Mouse (Mus musculus) adrenal gland, postnatal 25 days (tissue): ENCODE measurements around the gene Tkt. TPM values are rescaled to one million over a fixed set of nuclear protein-coding genes. Genes with fewer than 3 reads are reported as not detected.
"Not testable (repeated sequence)": the region's sequence is repeated elsewhere in the genome, so short reads cannot be mapped to it uniquely, and the experiment has no call there.

Experiments
- DNase-seq: peaks from one replicate; pipeline ENCODE4 v3.0.0; 2021; ENCODE audit warnings: mixed read lengths
- total RNA-seq: library from RNA; stranded (reverse); gene quantifications from 2 replicates; pipeline ENCODE4 v1.2.3, GENCODE M21; 2021

Tkt gene
- total RNA-seq, 1 experiment from 2014 or later: 1,133 TPM

DNA sequence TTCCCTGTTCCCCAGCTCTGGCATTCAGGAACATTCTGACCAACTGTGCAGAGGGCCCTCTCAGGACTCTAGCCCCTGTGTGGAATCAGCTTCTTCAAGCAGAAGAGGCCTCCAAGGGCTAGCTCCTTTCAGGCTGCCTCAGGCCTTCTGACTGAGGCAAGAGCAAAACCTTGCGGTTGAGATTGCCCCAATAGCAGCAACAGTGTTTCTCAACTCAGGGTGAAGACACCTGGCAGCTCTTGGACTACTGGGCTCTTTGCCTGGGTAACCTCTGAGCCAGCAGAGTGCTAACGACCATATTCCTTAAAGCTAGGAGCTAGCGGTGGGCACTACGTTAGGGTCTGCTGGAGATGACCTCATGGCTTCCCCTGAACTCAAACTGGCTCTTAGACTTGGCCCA lies 5.0 kb downstream of the Tkt start:
- no peak for DNase-seq

DNA sequence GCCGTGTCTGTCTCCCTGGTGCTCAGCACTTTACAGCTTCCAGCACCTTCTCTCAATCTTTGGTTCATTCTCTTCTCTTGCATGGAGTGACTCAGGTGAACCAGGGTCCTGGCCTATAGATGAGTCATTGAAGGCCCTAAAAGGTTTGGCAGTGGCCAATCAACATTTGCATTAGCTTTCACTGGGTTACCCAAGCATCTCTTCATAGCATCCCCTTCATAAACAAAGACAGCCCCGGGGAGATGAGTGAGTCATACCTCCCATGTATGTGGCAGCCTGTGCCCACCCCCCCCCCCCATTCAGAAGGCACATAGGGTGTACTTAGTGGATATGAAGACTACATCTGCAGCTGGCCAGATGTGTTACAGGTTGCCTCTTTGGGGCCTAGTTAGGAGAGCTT lies 8.5 kb downstream of the Tkt start:
- DNase-seq: no peak

DNA sequence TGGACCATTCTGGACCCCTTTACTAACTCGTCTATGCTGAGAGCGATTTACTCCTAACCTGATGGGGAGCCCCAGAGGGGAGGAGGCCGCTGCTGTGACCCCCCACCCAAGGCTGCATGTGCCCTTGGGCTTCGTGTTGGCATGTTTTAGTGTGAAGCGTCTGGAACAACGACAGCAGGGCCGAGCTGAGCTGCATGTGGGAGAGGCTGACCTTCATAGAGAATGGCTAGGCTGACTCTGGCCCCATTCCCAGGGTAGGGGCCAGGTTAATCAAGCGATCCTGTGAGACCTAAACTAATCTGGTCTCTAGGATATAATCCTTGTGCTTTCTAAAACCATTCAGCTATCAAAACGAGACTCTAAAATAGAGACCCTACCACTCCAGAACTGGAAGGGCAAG lies 9.6 kb downstream of the Tkt start:
- DNase-seq: no peak

DNA sequence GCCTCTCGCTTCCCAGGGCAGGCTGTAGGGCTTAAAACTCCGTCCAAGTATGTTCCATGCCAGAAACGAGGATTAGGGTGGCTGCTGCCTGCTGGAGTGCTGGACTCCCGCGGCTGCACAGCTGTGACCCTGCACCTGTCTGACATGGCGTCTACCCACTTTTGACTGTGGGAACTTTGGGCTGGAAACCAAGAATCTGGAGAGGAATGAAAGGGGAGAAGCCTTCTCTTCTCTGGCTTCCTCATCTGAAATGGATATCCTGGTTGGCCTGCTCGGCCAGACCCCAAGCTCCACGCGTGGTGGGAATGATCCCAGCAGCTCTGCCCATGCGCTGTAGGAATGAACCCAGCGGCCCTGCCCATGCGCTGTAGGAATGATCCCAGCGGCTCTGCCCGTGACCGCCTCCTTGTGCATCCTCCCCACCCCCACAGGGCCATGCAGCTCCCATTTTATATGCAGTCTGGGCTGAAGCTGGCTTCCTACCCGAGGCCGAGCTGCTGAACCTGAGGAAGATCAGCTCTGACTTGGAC lies 11.2 kb downstream of the Tkt start:
- no peak for DNase-seq

DNA sequence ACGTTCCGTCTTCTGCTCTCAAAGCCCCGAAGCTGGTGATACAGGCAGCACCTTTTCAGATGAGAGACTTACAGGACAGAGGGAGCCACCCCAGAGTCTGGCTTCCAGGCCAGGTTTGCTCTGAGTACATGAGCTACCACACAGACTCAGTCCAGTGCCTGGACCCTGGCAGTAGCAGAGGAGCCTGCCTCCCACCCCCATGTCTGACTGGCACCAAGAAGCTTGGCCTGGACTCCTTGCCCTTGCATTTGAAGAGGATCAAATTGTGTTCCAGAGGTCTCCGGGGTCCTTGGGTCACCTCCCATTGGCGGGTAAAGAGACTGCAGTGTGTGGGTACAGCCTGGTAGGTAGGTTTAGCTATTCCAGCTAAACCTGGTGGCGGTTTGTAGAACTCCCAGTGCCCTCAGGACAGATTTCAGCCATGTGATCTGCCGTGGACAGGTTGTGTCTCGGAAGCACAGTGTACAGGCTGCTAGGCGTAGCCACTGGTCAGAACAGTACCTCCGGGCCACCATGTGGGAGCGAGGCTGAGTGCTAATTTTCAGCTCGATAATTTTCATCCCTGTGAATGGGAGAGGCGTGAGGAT lies 12.7 kb downstream of the Tkt start:
- no peak for DNase-seq

DNA sequence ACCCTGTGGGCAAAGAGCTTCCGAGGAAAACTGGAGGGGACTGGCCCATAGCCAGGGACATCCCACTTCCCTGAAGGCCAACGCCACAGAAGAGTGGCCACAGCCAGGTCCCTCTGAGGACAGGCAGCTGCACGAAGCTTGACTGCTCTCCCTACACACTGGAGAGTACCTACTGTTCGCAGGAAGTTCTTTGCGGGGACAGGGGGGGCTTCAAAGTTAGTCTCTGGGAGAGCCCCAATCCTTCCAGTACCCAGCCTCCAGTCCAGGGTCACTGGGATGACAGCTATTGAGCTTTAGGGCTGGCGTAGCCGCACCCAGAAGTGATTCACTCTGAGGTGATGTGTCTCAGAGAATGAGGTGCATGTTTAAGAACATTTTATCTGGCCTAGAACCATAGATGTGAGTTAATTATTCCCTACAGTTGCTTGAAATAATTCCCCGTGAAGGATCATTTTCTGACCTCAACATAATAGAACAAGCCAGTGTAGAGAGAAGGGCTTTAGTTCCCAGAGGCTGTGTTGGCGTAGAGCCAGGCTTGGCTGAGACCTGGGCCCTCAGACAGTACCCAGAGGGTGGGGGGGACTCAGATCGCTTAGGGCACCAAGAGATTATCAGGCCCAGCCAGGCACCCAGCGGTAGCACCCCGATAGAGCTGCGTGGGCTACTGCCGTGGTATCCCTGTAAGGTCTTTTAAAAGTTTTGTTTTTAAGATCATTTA lies 13.5 kb downstream of the Tkt start:
- peak; percentile 59 for DNase-seq

DNA sequence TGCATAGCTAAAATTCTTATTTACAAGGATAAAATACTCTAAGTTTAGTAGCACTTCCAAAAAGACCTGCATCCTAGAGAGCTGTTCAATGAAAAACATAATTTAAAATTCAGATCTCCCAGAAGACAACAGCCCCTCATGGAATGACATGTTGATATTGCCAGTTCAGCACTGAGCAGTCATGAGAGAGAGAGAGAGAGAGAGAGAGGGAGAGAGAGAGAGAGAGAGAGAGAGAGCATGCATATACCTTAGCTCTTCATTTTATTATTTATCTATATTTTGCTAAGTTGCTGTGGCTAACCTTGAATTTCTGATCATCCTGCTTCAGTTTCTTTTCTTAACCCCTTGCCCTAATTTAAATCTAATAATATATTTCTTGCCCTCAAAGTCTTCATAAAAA lies 14.2 kb downstream of the Tkt start:
- no peak for DNase-seq

DNA sequence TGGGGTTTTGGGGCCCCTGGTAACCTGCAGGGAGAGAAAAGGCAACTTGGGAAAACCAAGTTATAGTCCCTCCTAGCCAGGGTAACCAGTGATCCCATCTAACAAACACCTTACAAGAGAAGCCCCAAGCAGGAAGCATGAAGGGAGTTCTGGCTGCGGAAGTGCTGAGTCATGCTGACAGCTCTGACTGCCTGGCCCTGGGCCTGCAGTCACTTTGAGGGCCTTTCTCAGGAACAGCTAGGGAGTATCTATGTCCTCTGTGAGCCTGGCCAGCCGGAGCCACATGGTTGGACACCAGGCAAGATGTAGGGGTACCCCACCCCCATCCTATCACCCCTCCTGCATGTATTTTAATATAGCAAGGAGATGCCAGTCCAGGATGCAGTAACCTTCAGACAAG lies 16.3 kb downstream of the Tkt start:
- peak; percentile 67 for DNase-seq

DNA sequence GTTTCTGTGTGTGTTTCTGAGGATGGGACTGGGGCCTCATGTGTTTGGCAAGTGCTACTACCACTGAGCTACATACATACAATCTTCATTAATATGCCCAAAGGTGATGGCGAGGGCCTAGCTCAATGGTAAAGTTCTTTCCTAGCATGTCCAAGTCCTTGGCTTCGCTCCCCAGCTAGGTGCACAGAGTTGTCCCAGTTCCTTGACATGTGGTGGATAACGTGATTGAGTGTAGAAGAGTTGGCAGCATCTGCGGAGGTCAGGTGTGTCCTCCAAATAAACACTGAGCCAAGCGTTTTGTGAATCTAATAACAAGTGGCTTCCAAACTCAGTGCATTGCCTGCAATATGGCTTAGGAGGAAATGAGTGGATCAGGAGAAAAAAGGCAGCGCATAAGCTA lies 18.2 kb downstream of the Tkt start:
- DNase-seq: no peak

DNA sequence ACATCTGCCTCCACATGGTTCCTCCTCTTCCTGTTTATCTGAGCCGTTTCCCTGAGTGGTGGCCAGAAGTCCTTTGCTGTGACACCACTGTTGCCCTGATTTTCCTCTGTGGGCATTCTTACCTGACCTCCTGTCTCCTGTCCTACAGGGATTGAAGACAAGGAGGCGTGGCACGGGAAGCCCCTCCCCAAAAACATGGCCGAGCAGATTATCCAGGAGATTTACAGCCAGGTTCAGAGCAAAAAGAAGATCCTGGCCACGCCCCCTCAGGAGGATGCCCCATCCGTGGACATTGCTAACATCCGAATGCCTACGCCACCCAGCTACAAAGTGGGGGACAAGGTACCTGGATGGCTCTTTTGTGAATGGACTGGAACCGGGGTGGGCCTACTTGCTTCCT lies 19.9 kb downstream of the Tkt start:
- DNase-seq: no peak

DNA sequence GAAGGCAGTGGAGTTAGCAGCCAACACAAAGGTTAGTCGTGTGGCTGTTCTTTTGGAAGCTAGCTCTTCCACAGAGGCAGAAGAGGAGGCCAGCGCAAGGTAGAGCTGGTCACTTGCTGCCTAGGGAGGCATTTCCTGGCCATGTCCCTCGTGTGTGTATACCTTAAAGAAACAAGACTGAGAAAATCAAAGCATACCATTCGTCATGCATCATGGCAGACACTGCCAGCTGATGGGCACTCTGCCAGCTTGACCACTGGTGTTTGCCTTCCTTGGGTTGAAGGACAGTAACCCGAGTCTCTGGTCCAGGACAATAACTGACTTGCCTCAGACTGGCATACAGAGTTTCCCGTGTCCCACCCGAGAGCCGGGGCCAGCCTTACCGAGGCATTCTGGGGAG lies 22.1 kb downstream of the Tkt start:
- DNase-seq: peak; percentile 80

DNA sequence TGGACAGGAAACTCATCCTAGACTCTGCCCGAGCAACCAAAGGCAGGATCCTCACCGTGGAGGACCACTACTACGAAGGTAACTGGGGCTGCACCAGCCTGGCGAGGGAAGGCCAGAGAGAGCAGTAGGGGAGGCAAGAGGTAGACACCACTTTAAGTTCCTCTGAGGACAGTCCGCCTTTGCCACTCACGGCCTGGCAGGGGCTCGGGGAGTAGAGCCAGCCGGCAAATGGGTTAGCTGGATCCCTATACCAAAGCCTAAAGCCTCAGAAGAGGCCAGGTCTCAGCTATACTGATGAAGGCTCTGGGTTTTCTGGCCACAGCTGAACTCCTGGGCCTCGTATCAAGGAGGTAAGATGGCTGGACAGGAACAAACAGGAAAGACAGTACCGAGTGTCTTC lies 24.1 kb downstream of the Tkt start:
- DNase-seq: no peak

DNA sequence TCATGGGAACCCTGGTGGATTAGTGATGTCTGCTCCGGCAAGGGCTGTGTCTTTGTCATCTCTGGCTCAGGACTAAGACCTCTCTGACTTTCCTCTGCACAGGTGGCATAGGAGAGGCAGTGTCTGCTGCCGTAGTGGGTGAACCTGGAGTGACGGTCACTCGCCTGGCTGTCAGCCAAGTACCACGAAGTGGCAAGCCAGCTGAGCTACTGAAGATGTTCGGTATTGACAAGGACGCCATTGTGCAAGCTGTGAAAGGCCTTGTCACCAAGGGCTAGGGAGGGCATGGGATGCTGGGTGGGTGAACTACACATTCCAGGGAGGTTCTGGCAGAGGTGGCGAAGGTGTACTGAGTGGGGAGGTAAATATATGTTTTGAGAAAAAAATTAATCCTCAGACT lies 25.1 kb downstream of the Tkt start:
- peak; percentile 62 for DNase-seq

DNA sequence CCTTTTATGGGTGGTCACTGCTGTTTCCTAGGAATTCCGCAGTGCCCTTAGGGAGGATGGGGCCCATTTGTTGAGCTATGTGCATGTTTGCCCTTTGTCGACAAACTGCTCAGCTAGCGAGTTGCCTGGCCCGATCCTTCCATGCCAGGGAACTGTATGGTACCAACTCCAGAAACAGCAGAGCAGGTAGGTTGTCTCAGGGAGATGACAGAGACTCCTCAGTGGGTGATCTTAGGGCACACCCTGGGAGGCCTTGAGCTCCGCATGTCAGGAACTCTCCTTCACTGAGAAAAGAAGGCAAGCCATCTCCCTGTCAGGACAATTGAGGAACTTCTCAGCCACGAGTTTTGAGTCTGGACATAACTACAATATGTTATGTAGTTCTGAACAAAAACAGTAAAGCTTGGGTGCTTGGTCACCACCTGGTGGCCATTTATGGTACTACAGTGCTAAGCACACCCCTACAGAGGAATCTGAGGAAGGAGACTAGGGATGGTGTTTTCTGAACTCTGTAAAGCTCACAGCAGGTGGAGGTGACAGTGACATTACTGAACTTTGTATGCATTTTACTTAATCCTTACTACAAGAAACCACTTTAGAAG lies 25.9 kb downstream of the Tkt start:
- peak; percentile 73 for DNase-seq

DNA sequence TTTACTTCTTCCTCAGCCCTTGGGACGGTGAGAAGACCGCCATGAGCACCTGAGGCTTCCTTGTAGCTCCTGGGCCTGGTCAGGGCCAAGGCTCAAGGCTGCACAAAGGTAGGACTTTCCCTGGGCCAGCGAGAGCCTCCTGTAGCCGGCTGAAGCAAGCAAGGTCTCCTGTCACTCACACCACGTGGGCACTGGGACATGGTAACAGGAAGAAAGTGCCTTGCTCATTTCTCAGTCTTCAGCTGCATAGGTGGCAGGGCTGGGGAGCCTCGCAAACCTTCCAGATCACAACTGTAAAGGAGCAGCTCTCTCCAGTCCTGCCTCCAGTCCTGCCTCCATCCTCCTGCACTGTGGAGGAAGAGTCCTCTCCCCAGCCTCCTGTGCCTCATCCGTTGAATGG lies 27.6 kb downstream of the Tkt start:
- no peak for DNase-seq

DNA sequence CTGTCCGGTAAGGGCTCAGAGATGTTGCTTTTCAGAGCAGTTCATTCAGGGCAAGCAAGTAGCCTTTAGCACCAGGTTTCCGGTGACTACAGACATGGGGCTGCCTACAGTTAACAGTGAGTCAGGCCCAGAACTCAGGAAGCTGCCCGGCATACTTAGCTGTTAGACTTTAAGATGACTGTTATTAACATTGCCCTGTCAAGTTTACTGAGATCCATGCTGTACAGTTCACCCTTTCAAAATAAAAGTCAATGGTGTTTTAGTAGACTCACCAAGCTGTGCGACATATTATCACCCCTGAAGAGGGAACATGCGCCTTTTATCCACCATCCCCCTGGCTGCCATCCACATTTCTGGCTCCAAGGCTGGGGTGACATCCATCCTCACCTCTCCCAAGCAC lies 28.1 kb downstream of the Tkt start:
- no peak for DNase-seq

DNA sequence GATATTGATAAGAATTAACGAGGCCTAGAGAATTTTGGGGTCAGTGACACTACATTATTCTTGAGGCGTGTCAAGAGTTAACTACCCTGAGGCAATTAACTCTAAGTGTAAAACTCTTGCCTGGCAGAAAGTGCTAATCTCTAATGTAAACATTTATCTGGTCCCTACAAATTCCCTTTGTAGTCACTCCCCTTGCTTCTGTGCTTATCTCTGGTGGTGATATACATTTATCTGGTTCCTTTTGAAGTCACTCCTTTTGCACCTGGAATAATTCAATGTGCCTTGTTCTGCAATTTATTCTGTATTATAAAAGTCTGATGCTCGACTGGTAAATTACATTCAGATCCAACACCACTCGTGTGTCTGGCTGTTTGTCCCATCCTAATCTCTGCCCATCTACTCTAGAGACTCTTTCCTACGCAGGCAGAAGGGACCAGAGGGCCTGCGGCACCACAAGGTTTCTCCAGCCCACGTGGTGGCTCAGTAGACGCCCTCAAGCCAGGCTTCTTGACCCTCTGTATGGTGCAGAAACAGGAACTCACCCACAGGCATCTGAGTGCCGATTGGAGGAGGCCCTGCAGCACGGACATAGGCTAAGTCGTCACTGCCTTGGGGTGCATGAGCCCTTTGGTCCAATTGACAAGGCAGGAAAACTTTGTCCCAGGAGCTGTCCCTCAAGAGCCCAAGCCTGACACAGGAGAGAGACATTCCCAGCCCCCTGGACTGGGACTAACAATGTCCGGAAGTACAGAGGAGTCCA lies 29.3 kb downstream of the Tkt start:
- DNase-seq: not testable (repeated sequence)

DNA sequence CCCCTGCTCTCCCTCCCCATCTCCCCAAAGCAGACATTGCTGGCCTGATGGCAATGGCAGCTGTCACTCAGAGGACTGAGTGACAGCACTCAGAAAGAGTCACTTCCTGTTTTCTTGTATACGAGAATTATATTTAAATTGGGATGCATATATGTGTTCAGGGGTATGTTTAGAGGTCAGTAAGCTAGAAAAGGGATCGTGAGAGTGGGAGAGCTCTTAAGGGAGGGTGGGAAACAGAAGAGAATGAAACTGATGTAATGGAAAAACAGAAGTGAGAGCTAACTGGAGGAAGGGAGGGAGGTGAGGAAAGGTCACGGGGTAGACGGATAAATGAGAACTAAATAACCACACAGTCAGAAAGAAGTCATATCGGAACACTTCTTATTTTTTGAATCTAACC lies 31.0 kb downstream of the Tkt start:
- no peak for DNase-seq

DNA sequence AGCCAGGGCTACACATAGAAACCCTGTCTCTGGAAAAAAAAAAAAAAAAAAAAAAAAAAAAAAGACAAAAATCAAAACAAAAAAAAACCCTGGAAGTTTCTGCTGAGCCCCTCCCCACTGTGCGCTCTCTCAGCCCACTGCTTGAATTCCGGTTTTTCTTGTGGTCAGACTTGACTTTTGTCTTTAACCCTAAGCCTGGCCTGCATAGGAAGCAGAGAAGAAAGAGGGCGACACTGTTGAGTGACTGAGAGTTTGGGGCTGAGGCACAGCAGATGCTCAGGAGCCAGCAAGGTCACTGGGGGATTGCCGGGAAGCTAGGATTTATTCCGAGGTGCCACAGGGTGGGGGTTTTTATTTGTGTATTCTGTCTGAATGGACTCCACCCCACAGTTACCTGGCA lies 31.7 kb downstream of the Tkt start:
- DNase-seq: no peak

DNA sequence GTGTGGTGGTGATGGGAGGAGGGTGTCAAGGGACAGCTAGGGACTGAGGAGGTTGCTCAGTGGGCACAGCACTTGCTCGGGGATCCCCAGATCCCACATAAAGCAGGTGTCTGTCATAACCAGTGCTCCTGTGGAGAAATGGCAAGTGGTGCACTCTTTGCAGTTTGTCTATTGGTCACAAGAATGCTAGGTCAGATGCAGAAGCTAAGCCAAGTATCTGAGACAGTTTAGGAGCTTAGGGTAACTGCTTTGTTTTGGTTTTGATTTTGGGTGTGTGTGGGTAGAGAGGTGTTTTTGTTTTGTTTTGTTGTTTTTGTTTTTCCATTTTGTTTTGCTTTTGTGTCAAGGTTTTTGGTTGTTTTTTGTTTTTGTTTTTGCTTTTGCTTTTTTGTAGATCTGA lies 33.1 kb downstream of the Tkt start:
- DNase-seq: no peak

DNA sequence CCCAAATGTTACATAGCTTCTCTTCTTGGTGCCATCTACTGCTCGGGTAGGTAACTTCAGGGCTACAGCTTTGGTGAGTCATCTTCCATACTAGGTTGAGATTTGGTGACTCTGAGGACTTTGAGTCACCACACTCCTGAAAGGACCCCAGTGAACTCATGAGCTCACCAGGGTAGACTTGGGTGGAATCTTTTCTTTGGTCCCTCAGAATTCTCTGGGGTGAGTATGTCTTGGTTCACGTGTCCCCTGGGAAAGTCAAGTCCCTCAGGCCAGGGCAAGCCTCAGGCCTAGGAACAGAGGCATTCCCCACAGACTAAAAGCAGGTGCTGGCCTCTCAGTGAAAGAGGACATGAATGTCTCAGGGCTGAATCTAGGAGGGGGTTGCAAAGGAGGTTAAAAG lies 35.9 kb downstream of the Tkt start:
- DNase-seq: no peak

DNA sequence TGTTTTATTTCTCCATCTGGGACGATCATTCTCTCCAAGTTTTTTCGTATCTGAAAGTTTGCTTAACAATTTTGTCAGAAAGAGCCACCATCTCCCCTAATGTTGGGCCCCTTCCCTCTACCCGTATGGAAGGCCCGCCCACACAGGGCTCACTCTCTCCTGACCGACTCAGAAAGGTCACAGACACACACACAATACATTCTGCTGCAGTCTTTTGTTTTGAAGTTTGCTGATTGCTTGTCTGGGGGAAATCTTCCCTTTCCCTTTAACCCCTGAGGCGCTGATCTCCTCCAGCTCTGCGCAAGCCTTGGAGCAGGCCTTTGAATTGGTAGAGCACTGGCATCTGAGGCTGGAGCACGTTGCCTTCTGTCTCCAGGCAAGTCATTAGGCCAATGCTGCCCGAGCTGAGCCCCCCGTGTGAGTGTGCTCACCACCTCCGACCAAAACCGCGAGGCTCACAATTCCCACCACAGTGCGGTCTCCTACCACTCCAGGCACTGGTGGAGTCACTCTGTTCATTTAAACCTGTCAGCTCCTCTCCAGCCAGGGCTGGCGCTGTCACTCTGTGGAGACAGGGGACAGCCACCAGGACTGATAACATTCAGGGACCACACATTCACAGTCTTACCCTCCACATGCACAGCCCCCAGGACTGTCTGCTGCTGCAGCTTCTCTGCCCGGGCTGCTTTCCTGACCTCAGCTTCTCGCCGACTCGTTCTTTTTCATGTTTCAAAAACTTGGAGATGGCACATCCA lies 36.5 kb downstream of the Tkt start:
- DNase-seq: no peak
